Mouse (Mus musculus) forelimb bud, embryonic 11.5 days (tissue): ENCODE results near the gene Fam172a.

ENCODE experiments used
- DNase-seq: peaks from one replicate; pipeline ENCODE4 v3.0.0-alpha.2; 2012; ENCODE audit warnings: low read depth, low spot score

The Fam172a gene

DNA sequence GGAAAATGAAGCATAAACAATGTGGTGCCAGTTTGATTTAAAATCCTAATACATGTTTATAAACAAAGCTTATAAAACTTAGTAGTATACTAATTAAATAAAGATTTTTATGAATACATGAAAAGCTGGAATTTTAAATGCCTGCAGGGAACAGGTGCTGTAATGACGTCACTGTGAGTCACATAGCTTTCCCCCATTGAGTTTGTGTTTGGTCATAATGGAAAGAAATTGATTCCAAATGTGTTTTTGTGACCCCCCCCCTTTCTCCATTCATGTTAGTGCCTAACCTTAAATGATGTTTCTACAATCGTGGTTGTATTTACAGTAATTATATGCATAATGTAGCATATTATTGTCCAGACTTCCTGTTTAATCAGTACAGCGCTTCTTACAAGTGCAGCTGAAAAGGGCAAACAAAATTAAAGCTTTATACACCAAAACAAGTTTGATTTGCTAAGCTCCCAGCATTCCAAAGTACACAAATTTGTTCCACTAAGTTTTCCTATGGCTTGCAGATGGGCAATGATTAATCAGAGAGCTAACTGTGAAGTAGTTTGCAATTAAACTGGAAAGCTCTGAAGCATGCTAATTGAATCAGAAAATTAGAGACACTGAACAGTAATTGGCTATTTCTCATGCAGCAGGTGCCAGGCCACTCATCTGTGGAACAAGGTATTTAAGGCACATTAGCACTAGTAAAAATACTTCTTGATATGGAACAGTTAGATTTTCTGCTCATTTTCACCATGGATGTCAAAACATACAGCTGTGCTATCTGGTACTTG, 398.1 kb downstream of the Fam172a start:
- no peak for DNase-seq

DNA sequence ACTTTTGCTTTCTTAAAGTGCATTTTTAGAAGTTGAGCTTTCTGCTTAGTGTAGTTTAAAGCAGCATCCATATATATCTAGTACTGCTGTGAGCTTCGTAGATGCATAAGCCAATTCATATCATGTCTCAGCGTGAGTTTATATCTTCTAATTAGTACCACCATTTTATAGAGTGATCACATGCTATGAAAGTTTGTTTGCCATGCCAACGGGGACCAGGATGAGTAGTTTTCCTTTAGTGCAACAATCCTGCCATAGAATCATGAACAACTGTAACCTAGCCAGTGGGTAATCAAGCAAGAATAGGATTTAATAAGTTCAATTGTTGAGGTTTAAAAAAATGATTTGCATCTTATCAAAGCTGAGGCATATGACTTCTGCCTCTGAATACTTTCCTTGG, 398.8 kb downstream of the Fam172a start:
- DNase-seq, result no peak

DNA sequence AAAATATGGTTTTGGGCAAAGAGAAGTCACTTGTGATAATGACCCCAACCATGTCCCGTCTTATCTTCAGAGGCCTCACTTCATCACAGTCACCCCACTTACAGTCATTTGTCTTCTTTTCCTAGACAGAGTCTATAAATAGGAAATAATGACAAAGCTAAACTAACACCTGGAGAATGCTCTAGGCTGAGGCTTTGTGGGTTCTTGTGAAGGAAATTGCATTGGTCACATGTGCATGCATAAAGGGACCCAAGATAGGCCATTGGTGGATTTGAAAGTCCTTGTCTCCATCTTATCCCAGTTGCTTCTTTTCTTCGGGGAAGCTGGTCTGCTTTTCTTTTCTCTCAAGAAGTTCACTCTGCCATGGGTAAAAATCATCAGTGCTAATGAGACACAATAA, 400.5 kb downstream of the Fam172a start:
- no peak for DNase-seq

GRCm38 (mm10) chr13:78104851-78105250, 403.0 kb downstream of the Fam172a start:
- no peak for DNase-seq

DNA sequence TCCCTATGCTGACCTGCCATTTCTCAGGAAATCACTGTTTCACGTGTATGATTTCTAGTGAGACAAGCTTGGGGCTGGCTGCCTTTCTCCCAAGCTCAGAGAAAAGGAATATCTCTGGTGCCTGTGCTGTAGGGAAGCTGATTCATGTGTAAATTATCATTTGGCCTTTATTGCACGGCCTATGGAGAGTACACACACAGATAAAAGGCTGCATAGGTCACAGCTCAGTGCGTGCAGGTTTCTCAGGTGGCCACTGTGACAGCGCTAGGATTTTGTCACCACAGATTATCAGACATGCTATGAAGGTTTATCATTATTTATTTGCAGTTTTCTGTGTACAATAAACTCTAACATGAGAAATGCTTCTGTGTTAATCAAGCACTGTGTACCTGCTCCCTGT, 408.8 kb downstream of the Fam172a start:
- no peak for DNase-seq

DNA sequence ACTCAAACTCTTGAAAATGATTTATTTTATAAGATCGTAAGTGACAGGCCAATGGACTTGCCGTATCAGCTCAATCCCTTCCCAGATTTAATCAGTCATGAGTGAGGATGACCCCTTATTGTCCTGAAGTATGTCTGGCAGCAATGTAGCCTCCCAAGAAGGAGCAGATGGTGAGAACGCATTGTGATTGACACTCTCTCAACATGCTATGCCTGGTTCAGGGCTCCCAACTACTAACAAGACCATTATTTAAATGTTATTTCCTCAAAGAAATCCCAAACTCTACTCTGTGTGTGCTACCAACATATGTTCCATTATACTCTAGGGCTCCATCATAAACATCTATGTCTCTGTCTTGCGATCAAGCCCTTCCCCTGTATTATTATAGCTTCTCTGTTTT, 412.1 kb downstream of the Fam172a start:
- DNase-seq, result no peak

GRCm38 (mm10) chr13:78118715-78119114, 416.9 kb downstream of the Fam172a start:
- DNase-seq, result no peak

GRCm38 (mm10) chr13:78121991-78122390, 420.2 kb downstream of the Fam172a start:
- no peak for DNase-seq

GRCm38 (mm10) chr13:78123911-78124426, 422.1 kb downstream of the Fam172a start:
- no peak for DNase-seq

GRCm38 (mm10) chr13:78157465-78157864, 455.6 kb downstream of the Fam172a start:
- DNase-seq, result no peak

DNA sequence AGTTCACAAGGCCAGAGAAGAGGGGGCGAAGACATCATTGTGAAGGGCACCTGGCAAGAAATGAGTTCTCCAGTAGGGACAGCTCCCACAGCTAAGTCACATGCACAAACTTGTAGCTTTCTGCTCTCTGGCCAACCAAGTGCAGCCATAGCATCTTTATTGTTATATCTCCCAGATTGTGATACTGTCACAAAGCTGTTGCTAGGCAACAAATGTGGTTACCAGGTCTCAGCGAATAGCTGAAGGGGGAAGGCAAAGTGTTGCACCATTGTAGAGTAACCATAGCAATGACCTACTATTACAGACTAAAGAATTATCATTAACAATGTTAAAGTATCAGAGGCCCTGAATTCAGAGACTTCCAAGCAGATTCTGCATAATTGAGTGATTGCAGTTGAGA, 460.3 kb downstream of the Fam172a start:
- DNase-seq, result no peak

GRCm38 (mm10) chr13:78163087-78163958, 461.5 kb downstream of the Fam172a start:
- DNase-seq, result peak; percentile 75

GRCm38 (mm10) chr13:78164941-78165340, 463.1 kb downstream of the Fam172a start:
- DNase-seq, result no peak

DNA sequence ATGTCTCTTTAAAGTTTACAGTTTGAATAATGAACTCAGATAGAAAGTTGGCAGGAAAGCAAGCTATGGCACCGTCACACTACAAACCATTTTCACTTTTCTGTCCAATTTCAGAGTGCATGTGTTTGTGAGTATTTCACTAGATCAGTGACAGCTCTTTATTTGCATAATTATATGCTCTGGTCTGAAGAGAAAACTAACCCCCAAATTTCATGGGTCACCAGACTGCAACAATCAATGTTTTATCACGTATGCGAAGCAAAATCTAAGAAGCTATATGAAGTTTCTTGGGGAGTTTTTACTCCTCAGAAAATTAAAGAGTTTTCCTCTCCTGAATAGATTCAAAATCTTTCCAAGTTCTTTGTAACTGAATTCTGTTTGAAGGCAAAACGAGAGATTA, 466.3 kb downstream of the Fam172a start:
- no peak for DNase-seq

- DNase-seq, result no peak
Observed at GRCm38 (mm10) chr13:78171320-78171719, 469.5 kb downstream of the Fam172a start.

DNA sequence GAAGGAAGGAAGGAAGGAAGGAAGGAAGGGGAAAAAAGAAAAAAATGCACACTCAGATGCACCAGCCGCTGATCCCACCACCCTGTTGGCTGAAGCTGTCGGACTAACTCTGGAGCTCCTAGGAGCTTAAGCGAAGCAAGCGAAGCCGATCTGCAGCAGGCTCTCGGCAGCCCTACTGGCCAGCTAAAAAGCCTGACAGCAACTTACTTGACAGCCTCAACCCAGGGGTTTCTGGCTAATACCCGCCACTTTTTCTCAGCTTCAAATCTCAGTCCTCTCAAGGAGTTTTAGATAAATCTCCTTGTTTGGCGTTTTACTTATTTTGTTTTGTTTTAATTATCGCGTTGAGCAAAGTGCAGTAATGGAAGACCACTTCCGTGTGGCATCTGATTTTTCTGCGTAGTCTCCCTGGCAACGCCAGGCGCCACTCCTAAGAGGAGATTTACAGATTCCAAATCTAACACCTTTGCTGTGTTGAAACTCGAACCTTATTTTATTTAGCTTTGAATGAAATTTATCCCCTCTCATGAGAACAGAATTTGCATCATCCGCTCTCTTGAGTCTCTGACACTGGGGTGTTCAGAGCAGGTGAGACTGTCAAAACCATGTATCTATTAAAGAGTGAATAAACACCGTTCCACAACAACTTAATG, 470.3 kb downstream of the Fam172a start:
- DNase-seq, result no peak

DNA sequence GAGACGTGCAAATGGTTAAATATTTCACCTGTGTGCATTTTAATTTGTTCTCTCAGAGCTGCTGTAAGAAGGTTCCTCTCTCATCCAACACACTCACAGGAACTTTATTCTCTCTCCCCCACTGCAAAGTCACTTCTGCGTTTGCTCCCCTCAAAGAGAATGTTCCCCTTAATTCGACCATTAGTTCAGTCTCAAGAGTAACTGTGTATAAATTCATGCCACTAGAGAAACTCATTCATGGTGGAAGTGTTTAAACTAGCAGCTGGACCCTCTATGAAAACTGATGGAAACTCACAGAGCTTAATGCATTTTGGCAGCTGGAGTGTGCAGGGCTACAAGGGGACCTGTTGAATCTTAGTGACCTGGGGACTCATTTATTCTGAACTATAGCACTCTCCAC, 471.0 kb downstream of the Fam172a start:
- no peak for DNase-seq

GRCm38 (mm10) chr13:78174191-78174590, 472.4 kb downstream of the Fam172a start:
- DNase-seq, result no peak

GRCm38 (mm10) chr13:78174891-78175290, 473.1 kb downstream of the Fam172a start:
- no peak for DNase-seq

- DNase-seq, result no peak
Observed at GRCm38 (mm10) chr13:78175821-78176380, 474.1 kb downstream of the Fam172a start.

DNA sequence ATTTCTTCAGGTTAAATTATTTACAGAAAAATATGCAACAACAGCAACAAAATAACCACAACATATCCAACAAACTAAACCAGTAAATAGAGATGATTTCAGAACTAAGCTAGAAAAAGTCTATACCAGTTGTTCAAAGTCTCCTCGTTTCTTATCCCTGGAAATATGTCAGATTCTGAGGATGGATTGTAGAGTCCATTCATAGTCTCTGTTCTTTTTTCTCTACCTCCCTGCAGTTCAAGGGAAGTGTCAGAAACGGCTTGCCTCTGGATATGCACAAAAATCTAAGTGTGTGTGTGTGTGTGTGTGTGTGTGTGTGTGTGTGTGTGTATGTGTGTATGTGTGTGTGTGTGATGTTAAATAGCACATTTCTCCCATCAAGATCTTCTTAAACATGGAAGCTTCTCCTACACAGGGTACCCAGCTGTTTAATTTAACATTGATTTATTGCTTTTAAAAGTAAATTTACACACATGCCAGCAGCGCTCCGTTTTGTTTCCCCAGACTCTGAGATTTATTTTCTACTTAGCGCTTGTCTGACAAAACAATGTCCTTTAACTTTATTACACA, 475.6 kb downstream of the Fam172a start:
- DNase-seq, result no peak
